Mouse (Mus musculus): ENCODE results near the gene Gm21974. TPM values are rescaled to one million over a fixed set of nuclear protein-coding genes. Genes with fewer than 3 reads are reported as not detected.

The Gm21974 gene
- under 1 TPM in 1 of 2 experiments, not detected in 1; 0.83 TPM for total RNA-seq (2023)

DNA sequence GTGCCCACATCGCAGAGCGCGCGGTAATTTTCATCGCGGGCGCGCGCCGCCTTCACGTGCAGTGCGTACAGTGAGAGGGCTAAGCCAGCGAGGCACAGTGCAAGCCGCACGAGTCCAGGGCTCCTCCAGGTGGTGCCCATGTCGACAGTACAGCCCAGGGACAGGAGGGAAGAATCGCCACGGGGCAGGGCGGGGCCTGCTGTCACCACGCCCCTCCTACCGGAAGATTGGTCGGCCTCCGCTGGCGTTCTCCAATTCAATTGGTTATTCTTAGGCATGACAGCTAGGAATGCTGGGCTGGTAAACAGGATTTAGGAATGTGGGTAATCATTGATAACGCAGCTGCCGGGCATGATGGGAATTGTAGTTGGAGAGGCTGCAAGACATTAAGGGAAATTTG lies at the start of gene Gm21974, which contains the start of gene Vkorc1:
Gm21974 (minus strand) TSS at position 13 of the 400 bp plus-strand sequence.
Vkorc1 (minus strand) TSS at position 176 of the 400 bp plus-strand sequence.

DNA sequence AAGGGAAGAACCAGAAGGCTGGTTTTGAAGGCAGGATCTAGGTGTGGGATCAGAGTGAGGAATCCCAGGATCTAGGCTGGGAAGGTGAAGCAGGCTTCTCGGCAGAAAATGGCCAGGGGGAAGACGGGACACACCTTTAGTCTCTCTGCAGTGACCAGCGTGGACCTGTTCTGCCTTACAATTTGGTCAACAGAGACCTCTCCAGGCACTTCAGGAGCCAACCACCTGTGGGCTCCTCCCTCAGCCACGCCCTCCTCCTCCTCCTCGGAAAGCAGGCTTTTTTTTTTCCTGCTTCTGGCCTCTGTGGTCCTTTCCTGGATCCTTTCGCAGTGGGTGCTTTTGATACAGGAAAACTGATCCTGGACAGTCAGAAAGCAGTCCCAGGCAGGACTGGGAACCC lies 34.7 kb upstream of the Gm21974 start, which contains the start of gene Prss8:
Prss8 (minus strand) TSS at position 182 of the 400 bp plus-strand sequence.

DNA sequence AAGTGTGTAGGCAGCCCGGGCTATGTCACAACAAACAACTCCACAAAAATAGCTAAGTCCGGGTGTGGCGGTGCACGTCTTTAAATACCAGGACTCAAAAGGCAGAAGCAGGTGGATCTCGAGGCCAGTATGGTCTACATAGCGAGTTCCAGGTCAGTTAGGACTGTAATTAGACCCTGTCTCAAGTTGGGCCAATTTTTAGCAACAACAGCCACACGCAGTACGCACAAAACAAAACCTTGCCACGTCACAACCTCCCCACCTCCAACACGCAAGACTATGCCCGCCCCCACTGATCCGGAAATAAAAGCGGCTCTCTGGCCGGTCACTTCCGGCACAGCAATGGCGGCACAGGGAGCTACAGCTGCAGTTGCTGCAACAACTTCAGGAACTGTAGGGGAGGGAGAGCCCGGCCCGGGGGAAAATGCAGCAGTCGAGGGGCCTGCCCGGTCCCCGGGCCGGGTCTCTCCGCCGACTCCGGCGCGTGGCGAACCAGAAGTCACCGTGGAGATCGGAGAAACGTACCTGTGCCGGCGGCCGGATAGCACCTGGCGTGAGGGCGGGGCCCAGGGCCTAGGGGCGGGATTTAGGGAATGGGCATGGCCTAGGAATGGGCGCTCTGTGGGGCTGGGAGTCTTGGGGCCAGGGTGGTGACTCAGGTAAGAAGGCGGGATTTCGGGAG lies 17.1 kb upstream of the Gm21974 start, which contains the start of gene Kat8:
Kat8 (plus strand) TSS at position 327 of the 682 bp plus-strand sequence.

GRCm38 (mm10) chr7:127903971-127904796 lies 8.9 kb upstream of the Gm21974 start, which contains the start of gene Bckdk:
Gene Bckdk, plus strand, starts transcription at chr7:127904082.

DNA sequence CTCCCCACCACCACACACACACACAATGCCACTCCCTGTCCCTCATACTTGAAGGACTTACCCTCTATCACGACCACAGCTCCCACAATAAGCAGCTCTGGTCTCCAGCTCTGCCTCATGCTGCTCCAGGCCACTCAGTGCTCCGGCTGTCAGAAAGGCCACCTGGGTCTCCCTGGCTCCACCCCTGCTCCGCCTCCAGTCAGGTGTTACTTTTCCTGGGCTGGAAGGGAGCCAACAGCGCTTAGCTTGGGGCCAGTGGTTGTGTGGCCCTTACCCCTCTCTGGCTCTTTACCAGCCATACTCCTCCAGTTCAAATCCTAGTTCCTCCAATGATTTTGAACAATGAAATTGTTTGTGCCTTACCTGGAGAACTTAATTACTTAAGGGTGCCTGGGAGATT lies 4.5 kb downstream of the Gm21974 start, which contains the start of gene Prss53:
Prss53 (minus strand) TSS at position 173 of the 400 bp plus-strand sequence.

DNA sequence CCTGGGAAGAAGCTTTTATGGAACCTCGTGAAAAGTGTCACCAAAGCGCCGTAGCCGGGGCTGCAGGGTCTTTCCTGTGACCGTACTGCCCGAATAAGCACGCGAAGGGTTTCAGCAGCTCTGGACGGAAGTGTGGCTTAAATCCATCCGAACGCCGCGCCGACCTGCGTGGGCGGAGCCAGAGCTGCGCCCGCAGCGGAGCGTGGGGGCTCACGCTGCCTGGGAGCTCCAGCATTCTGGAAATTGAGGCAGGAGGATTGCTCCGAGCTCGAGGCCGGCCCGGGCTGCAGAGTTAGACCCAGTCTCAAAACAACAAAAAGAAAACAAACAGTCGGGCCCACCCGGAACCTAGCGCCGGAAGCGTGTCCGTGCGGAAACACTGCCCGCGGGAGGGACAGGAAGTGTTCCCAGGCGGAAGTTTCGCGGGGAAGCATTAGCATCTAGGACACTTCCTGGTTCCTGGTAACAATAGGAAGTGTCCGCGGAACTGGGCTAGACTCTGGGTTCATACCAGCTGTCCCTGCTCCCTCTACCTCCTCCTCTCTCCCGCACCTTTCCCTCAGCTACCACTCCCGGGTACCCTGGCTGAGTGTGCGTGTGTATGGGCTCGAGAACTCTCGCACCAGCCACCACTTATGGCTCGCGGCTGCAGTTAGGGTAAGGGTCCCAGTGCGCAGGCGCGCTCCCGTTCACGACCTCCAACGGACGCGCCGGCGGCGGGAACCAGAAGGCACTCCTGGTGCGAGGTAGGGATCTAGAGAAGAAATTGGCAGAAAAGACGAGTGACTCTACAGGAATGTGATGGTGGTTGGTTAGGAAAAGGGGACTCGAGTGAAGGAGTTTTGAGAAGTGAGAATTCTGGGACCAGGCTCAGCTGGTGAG lies 18.5 kb downstream of the Gm21974 start, which contains the start of gene Zfp668:
Zfp668 (minus strand) TSS at position 362 of the 882 bp plus-strand sequence.

GRCm38 (mm10) chr7:127876041-127876466 lies 19.2 kb downstream of the Gm21974 start, which contains the start of gene Zfp646:
Gene Zfp646, plus strand, starts transcription at chr7:127876221.

Other genes with a start within 250 kb of the Gm21974 start
- gene Bcl7c, start 186.5 kb downstream of the Gm21974 start, total RNA-seq (2023), result 10 to 100 TPM; 57.9 to 70.7 TPM
- gene Ctf1, start 182.7 kb downstream of the Gm21974 start, total RNA-seq (2023), result not detected
- not detected for gene Ctf2, start 163.3 kb downstream of the Gm21974 start, total RNA-seq (2023)
- gene Fbxl19, start 150.9 kb downstream of the Gm21974 start, total RNA-seq (2023), result 10 to 100 TPM; 14.3 to 15.7 TPM
- 10 to 100 TPM; 38.3 to 40.4 TPM for gene Orai3, start 125.6 kb downstream of the Gm21974 start, total RNA-seq (2023)
- 10 to 100 TPM; 71.9 to 94.6 TPM for gene Setd1a, start 118.8 kb downstream of the Gm21974 start, total RNA-seq (2023)
- under 1 TPM in 1 of 2 experiments, not detected in 1; 0.53 TPM for gene Gm49388, start 109.8 kb downstream of the Gm21974 start, total RNA-seq (2023)
- gene Hsd3b7, start 94.8 kb downstream of the Gm21974 start, total RNA-seq (2023), result 1 to 10 TPM; 4.1 to 6.1 TPM
- gene Stx4a, start 71.2 kb downstream of the Gm21974 start, total RNA-seq (2023), result 100 to 1,000 TPM; 143 to 167 TPM
- not detected for gene Stx1b, start 70.9 kb downstream of the Gm21974 start, total RNA-seq (2023)
- 100 to 1,000 TPM; 104 to 108 TPM for gene Zfp646, start 19.2 kb downstream of the Gm21974 start, total RNA-seq (2023)
- 10 to 100 TPM; 15.3 to 20.7 TPM for gene Zfp668, start 18.6 kb downstream of the Gm21974 start, total RNA-seq (2023)
- gene Prss53, start 4.5 kb downstream of the Gm21974 start, total RNA-seq (2023), result under 1 TPM in 1 of 2 experiments, not detected in 1; 0.49 TPM
- 10 to 100 TPM; 13.7 to 19.4 TPM for gene Vkorc1, start 163 bp upstream of the Gm21974 start, total RNA-seq (2023)
- gene Bckdk, start 8.6 kb upstream of the Gm21974 start, total RNA-seq (2023), result 10 to 100 TPM; 29.3 to 35.7 TPM
- 10 to 100 TPM; 51.0 to 58.3 TPM for gene Kat8, start 17.1 kb upstream of the Gm21974 start, total RNA-seq (2023)
- gene Prss8, start 34.6 kb upstream of the Gm21974 start, total RNA-seq (2023), result not detected
- 1 to 10 TPM; 1.7 to 3.1 TPM for gene Prss36, start 51.3 kb upstream of the Gm21974 start, total RNA-seq (2023)
- gene Fus, start 72.0 kb upstream of the Gm21974 start, total RNA-seq (2023), result 100 to 1,000 TPM; 721 to 839 TPM
- 10 to 100 TPM; 21.7 to 25.7 TPM for gene Pycard, start 98.4 kb upstream of the Gm21974 start, total RNA-seq (2023)
- gene Trim72, start 108.5 kb upstream of the Gm21974 start, total RNA-seq (2023), result 1 to 10 TPM; 1.0 to 1.3 TPM
- 1 to 10 TPM; 1.7 to 1.8 TPM for gene Itgam, start 167.2 kb upstream of the Gm21974 start, total RNA-seq (2023)
- gene Gm49368, start 167.2 kb upstream of the Gm21974 start, total RNA-seq (2023), result not detected
- gene Itgax, start 234.1 kb upstream of the Gm21974 start, total RNA-seq (2023), result 1 to 10 TPM in 1 of 2 experiments, under 1 TPM in 1; 0.53 to 1.3 TPM

Data from B cell, adult 67 days (primary cell).